Mouse (Mus musculus): ENCODE data around the gene Ces2e.
"Not testable (repeated sequence)": the region's sequence is repeated elsewhere in the genome, so short reads cannot be mapped to it uniquely, and the experiment has no call there.

Ces2e gene

DNA sequence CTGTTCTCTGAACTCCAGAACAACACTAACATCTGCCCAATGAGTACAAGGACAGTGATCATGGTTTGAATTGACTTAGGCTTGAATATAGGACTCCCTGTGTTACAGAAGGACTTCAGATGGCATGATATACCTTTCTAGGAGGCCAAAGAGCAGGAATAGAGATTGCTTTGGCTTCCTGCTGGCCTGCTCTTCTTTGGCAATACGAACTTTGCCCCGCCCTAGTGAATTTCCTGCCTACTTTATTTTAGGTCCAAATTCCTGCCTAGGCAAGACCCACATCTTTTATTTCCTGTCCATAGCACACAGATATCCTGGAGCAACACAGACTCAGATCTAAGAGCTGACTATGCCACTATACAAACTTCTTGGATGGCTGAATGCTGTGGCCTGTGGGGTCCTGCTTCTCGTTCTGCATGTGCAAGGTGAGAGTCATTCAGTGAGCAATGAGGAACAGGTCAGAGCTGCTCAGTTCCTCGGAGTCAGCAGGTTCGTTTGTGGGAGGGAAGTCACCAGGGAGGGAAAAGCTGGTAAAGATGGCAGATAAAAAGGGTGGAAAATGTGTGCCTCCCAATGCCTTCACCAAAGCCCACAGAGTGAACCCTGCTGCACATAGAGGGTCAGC is at the start of gene Ces2e:
Ces2e (plus strand) TSS at position 289 of the 625 bp plus-strand sequence.
- in situ Hi-C loops (cut with MboI, MseI), result no loop called here

DNA sequence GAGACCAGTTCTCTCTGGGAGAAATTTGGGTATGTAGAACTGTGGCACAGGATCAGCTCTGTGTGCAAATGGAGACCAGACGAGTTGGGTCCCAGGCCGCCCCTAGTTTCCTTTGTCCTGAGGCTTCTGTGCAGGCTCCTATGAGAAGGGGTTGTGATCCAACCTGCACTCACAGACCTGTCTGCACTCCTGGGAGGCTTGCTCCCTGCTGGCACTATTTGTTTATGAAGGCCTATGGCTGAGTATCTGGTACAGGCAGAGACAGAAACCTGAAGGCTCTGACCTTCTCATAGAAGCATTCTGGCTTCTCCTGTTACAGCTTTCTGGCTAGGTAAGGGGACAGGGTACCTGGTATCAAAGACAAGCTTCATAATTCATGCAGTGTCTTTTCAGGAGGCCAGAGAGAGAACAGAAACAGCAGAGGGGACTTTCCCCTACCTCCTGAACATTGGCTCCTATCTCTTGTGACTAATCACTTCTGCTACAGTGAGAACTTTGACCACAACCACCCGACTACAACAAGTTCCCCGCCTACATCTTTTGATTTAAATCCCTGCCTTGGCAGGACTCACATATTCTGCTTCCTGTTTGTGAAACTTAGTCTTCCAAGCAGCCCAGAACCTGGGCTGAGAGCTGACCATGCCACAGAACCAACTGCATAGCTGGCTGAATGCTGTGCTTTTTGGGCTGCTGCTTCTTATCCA is 39.7 kb upstream of the Ces2e start:
- in situ Hi-C loops (cut with MboI, MseI), result loop anchor here (5.0 kb wide), 1 partner anchor 44 kb away; no protein-coding TSS in a partner anchor

DNA sequence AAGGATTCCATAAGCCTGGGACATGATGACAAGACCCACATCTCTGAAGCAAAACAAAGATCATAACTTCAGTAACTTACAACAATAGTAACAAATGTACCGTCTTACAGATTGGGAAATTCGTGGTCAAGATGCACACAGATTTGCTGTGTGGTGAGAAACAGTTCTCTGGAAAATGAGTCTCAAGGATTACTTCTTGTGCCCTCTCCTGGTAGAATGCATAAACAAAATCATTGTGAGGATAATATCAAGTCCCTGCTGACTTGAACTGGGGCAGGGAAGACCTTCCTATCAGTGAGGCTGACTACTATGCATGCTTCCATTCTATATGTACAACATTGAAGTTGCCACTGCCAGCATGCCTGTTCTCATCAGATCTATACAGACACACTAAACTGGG is 24.3 kb upstream of the Ces2e start:
- in situ Hi-C loops (cut with MboI, MseI), result no loop called here

DNA sequence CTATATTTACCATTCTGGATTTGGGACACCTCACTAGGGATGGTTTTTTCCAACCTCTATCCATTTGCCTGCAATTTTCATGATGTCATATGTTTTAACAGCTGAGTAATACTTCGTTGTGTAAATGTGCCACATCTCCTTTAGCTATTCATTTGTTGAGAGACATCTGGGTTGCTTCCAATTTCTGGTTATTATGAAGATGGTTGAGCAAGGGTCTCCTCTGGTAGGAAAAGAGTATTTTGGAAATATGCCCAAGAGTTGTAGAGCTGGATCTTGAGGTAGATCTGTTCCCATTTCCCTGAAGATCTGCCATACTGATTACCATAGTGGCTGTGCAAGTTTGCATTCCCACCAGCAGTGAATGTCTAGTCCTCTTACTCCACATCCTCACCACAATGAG is 18.9 kb upstream of the Ces2e start:
- in situ Hi-C loops (cut with MboI, MseI), result no loop called here

DNA sequence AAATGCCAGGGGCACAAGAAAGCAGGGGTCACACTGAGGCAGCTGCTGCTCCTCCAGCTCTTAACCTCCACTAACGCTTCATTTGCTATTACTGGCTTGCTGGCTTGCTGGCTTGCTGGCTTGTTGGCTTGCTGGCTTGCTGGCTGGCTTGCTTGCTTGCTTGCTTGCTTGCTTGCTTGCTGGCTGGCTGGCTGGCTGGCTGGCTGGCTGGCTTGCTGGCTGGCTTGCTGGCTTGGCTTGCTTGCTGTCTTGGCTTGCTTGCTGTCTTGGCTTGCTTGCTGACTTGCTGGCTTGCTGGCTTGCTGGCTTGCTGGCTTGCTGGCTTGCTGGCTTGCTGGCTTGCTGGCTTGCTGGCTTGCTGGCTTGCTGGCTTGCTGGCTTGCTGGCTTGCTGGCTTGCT is 17.0 kb upstream of the Ces2e start:
- in situ Hi-C loops (cut with MboI, MseI), result not testable (repeated sequence)

DNA sequence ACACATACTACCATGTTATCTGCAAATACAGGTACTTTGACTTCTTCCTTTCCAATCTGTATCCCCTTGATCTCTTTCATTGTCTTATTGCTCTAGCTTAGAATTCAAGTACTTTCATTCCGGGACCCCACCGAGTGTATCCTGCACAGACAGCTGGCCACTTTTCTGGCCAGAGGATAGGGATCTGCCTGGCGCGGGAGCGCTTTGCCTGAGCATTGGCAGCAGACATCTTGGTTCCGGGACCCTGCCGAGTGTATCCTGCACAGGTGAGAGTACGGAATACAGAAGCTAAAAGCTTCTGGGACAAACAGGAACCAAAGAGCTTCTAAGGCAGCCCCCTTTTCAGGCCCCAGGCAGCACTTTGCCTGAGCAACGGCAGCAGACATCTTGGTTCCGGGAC is 16.4 kb upstream of the Ces2e start:
- in situ Hi-C loops (cut with MboI, MseI), result not testable (repeated sequence)

DNA sequence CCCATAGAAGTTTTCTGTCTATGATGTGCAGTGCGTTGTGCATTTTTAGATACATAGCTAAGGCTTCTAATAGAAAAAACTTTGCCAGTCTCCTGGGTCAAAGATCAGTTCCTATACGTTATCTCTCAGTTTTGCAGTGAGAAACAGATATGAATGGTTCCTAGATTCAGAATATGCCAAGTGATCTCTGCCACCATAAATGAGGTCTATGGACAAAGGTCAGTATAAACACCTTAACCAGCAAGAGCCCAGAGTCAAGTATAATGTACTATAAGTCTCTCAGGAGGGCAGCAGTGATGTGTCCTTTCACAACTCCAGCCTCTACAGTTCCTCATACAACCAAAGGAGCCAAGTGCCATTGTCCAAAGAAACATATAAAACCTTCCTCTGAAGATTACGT is 1.2 kb downstream of the Ces2e start:
- in situ Hi-C loops (cut with MboI, MseI), result no loop called here

DNA sequence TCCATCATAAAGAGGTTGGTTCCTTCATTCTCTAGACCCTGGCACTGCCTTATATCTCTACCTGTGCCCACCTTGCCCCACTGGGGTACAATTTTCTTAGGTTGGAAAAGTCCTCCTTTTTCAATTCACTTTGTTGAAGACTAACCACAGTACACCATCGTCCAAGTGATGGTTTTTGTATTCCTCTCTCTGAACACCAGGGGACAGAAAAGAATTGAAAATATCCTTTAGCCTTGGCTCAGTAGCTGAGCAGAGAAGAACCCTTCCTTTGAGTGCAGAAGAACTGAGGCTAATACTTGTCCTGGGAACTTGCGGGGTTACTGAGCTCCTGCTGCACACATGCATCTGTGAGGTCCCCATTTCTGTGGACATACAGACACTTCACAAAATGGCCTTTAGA is 18.6 kb downstream of the Ces2e start:
- in situ Hi-C loops (cut with MboI, MseI), result no loop called here

DNA sequence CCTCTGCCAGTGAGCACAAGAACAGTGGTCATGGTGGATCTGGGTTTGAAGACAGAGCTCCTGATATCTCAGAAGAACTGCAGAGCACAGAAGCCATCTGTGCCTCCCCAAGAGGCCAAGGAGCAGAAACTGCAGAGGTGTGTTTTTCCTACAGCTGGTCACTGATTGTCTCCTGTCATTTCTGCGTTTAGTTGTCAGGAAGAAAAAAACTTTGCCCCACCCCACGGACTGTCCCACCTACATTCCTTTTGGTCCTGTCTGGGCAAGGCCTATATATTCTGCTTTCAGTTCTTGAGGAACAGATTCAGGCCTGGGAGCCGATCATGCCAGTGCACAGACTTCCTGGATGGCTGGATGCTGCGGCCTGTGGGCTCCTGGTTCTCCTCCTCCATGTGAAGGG is 21.0 kb downstream of the Ces2e start, which contains the start of gene Ces2f:
Ces2f (plus strand) TSS at position 301 of the 400 bp plus-strand sequence.
- in situ Hi-C loops (cut with MboI, MseI), result no loop called here

DNA sequence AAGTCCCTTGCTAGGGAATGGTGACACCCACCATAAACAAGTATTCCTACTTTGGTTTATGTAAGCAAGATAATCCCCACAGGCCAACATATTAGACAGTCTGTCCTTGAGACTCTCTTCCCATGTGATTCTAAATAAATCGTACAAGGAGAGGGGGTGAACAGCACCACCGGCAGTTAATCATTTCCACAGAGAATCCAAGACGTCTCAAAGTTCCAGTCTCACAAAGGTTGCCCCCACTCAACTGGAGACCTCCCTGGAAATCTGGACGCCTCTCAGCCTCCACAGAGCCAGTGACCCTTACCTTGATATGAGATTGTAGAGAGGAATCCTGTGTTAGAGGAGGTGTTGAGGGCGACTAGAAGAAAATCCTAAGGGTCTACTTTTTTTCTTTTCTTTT is 23.0 kb downstream of the Ces2e start:
- in situ Hi-C loops (cut with MboI, MseI), result no loop called here

DNA sequence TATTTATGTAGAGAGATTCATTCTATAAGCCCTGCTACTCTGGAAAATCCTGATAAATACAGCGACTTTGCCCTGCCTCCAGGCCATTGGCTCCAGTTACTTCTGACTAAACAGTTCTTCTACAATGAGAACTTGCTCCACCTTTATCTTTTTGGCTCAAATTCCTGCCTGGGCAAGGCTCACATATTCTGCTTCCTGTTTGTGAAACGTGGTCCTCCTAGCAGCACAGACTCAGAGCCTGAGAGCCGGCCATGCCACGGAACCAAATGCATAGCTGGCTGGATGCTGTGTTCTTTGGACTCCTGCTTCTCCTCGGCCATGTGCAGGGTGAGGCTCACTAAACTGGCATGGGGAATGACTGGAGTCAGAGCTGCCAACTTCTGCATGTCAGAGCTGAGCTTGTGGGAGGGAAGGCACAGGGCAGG is 35.5 kb downstream of the Ces2e start, which contains the start of gene Ces2g:
Ces2g (plus strand) TSS at position 182 of the 425 bp plus-strand sequence.
- in situ Hi-C loops (cut with MboI, MseI), result no loop called here

DNA sequence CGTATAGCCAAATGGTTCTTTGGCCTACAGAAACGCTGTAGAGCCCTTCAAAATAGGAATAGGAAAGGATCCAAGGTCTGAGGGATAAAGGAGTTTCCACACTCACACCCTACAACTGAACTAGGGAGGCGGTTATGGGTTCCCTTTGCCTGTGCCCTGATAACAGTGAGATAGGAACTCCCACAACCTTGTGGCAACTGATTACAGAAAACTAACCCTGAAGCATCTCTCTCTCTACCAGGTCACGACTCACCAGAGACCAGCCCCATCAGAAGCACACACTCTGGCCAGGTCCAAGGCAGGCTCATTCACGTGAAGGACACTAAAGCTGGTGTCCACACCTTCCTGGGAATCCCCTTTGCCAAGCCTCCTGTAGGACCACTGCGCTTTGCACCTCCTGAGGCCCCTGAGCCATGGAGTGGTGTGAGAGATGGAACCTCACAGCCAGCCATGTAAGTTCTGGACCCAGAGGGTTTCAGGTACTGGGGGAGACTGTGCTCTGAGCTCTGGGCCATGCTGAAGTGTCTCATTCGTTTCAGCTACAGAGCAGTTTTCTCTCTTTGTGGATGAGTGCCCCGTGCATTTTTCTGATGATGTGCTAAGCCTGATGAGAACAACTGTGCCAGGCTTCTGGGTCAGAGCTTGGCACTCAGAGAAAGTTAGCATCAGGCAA is 36.3 kb downstream of the Ces2e start:
- in situ Hi-C loops (cut with MboI, MseI), result no loop called here

DNA sequence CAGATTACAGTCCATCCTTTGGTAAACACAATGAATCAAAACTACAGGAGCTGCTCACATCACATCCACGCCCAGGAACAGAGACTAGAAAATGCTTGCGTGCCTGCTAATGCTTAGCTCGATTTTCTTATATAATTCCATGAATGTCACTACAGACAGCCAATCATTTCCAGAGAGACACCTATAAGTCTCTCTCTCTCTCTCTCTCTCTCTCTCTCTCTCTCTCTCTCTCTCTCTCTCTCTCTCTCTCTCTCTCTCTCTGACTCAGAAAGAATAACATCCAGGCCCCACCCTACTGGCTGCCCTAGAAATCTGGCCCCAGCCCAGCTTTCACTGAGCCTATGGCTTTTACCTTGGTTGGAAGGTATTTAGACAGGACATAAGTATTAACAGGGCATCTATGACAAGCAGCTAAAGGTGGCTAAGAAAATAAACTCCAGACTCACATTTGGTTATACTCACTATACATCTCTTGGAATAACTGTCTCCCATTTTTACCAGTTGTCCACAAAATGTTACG is 37.4 kb downstream of the Ces2e start:
- in situ Hi-C loops (cut with MboI, MseI), result no loop called here

DNA sequence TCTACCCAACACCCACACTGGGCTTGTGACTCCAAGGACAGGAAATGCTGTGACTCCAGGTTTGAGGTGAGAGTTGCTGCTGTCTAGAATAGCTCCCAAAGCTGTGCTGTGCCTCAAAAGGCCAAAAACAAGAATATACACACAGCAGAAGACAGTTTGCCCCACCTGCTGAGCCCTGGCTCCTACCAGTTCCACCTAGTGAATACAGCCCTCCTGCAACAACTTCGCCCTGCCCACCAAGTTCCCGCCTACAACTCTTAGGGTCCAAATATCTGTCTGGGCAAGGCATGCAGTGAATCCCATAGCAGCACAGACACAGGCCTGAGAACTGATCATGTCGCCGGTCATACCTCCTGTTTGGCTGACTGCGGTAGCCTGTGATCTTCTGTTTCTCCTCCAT is 58.1 kb downstream of the Ces2e start:
- in situ Hi-C loops (cut with MboI, MseI), result no loop called here

All from regulatory T cell (primary cell).